15 mouse cellular contexts compared by ENCODE assay signal in the genomic region with DNA sequence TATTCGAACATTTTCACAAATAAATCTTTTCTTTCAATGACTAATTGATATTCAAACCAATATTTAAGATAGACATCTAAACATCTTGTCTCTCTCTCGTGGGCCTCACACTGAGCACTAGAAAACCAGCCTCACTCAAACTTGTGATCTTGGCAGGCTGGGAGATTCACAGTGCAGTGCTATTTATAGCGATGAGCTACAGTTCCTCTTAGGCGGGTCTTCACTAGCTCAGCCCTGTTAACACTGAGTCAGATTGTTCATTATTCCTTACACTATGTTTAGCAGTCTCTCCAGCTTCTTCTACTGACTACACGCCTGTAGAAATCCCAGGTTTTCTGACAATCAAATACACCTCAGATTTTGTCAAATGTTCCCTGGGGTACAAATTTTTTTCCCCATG.
DNase-seq lines count a peak whose midpoint lies in the region; ATAC-seq and TF ChIP-seq lines count a peak whose summit lies in the region.
"Had no signal": no experiment of that assay in that cellular context is flagged by ENCODE, and none has a peak within 500 bp of the region (broad histone marks: within the 10 kb centered on the region; RNA-seq: fewer than 3 reads in every experiment).

No protein-coding gene starts in this region.

- no peaks in the 10 kb centered on the region for H3K9me3 ChIP-seq in heart, embryonic 14.5 days (ENCODE audit: control insufficient read depth, low read length)
- H3K9me3 ChIP-seq in intestine, embryonic 16.5 days (ENCODE audit: control insufficient read depth, low read length) = no peaks in the 10 kb centered on the region
- H3K9me3 ChIP-seq: embryonic facial prominence, embryonic 12.5 days; megakaryocyte, embryonic 14.5 days had no signal

- TF ChIP-seq CTCF in cerebellum, adult 2 months (IDR thresholded peaks at IDR 0.05; ENCODE audit: borderline replicate concordance, insufficient read depth, low read depth, low read length) = no peak
- TF ChIP-seq CTCF in left cerebral cortex, adult 2 months (IDR thresholded peaks at IDR 0.05) = no peak
- no peak for TF ChIP-seq CTCF in brain, embryonic 14.5 days (IDR thresholded peaks at IDR 0.05; ENCODE audit: borderline replicate concordance, extremely low read depth, insufficient read depth, insufficient read length)

- intact Hi-C loops in left cerebral cortex, adult 2 months (cut with DNase I) = loop anchor here (5.0 kb wide), 1 partner anchor 60 kb away; no protein-coding TSS in a partner anchor

- peak; percentile 13 to 15 for DNase-seq in cerebellum, postnatal 10 days
- DNase-seq in cerebellum, adult 2 months = no peak
- no peak for DNase-seq in left cerebral cortex, adult 2 months (ENCODE audit: extremely low spot score in 1 of 2, low spot score in 2 of 2)
- DNase-seq in left cerebral cortex, adult 18-20 months (ENCODE audit: low spot score in 2 of 2) = no peak
- DNase-seq in brain, embryonic 14.5 days (ENCODE audit: low read depth) = peak; percentile 69
- DNase-seq: gastrocnemius, postnatal 10 days; kidney, postnatal 36 days; left cerebral cortex, postnatal 4 days; thymus, adult 18-20 months had no signal

- no peak overlapping the region for H3K4me3 ChIP-seq in cerebellum, adult 2 months (replicated peaks; ENCODE audit: insufficient read depth, low read depth, low read length)
- H3K4me3 ChIP-seq in left cerebral cortex, adult 2 months = no peak overlapping the region
- no peak overlapping the region for H3K4me3 ChIP-seq in heart, embryonic 14.5 days (ENCODE audit: control insufficient read depth in 1 of 2, insufficient read depth in 1 of 2, low read depth in 1 of 2, low read length in 2 of 2)
- no peak overlapping the region for H3K4me3 ChIP-seq in intestine, embryonic 16.5 days (ENCODE audit: low read length)
- H3K4me3 ChIP-seq: embryonic facial prominence, embryonic 12.5 days; megakaryocyte, embryonic 14.5 days had no signal

- H3K27me3 ChIP-seq in cerebellum, adult 2 months (ENCODE audit: control insufficient read depth, insufficient read depth, low read length) = no peaks in the 10 kb centered on the region
- H3K27me3 ChIP-seq in heart, embryonic 14.5 days (ENCODE audit: control insufficient read depth, insufficient read depth, low read length) = no peaks in the 10 kb centered on the region
- no peaks in the 10 kb centered on the region for H3K27me3 ChIP-seq in intestine, embryonic 16.5 days (replicated peaks; ENCODE audit: control insufficient read depth, insufficient read depth, low read length)
- H3K27me3 ChIP-seq: embryonic facial prominence, embryonic 12.5 days; megakaryocyte, embryonic 14.5 days had no signal

- H3K4me1 ChIP-seq in cerebellum, adult 2 months (ENCODE audit: control insufficient read depth, insufficient read depth, low read length) = no peaks in the 10 kb centered on the region
- 0 out of 4 replicates have a peak, but pooled peaks cover 0 to 5% of the 10 kb centered on the region in 2 experiments for H3K4me1 ChIP-seq in heart, embryonic 14.5 days (ENCODE audit: control insufficient read depth in 2 of 2, insufficient read depth in 2 of 2, low read length in 2 of 2)
- H3K4me1 ChIP-seq in intestine, embryonic 16.5 days (ENCODE audit: control insufficient read depth, insufficient read depth, low read length) = no peaks in the 10 kb centered on the region
- H3K4me1 ChIP-seq: embryonic facial prominence, embryonic 12.5 days; megakaryocyte, embryonic 14.5 days had no signal

- no peaks in the 10 kb centered on the region for H3K36me3 ChIP-seq in heart, embryonic 14.5 days (ENCODE audit: control insufficient read depth, insufficient read depth, low read length)
- no peaks in the 10 kb centered on the region for H3K36me3 ChIP-seq in intestine, embryonic 16.5 days (ENCODE audit: control insufficient read depth, insufficient read depth, low read length)
- H3K36me3 ChIP-seq: embryonic facial prominence, embryonic 12.5 days had no signal

- ATAC-seq in heart, embryonic 14.5 days (ENCODE audit: insufficient number of reproducible peaks, insufficient read depth, low FRiP score, low read depth) = peak; percentile 83; the same call in 1 of the 2 replicates
- no peak for ATAC-seq in erythroid progenitor cell, adult 5-6 weeks (replicated peaks; ENCODE audit: low FRiP score, poor library complexity, severe bottlenecking)
- ATAC-seq in intestine, embryonic 16.5 days = no peak
- ATAC-seq: inflammation-experienced regulatory T-cells, adult 6 months had no signal

- no peak overlapping the region for H3K9ac ChIP-seq in heart, embryonic 14.5 days (ENCODE audit: low read length)
- no peak overlapping the region for H3K9ac ChIP-seq in intestine, embryonic 16.5 days (ENCODE audit: low read depth, low read length)
- H3K9ac ChIP-seq: embryonic facial prominence, embryonic 12.5 days had no signal

- 18% methylated on average over 5 of the region's 5 CpGs for WGBS in cerebellum, adult 2 months
- 22% methylated on average over 5 of the region's 5 CpGs for WGBS in heart, embryonic 14.5 days
- WGBS in intestine, embryonic 16.5 days = 52% methylated on average over 5 of the region's 5 CpGs

- no peak overlapping the region for H3K27ac ChIP-seq in cerebellum, adult 2 months (ENCODE audit: insufficient read depth, low read length)
- peak overlapping the region; percentile 36; the same call in 1 of the 2 replicates for H3K27ac ChIP-seq in left cerebral cortex, adult 2 months
- peak overlapping the region; percentile 12 to 53; a peak in 2 of 4 replicates for H3K27ac ChIP-seq in heart, embryonic 14.5 days (replicated peaks in 1 of 2; ENCODE audit: control insufficient read depth in 1 of 2, insufficient read depth in 1 of 2, low read depth in 2 of 2, low read length in 2 of 2)
- no peak overlapping the region for H3K27ac ChIP-seq in intestine, embryonic 16.5 days (ENCODE audit: low read length)
- H3K27ac ChIP-seq: embryonic facial prominence, embryonic 12.5 days had no signal

- TF ChIP-seq POLR2A in cerebellum, adult 2 months (IDR thresholded peaks at IDR 0.05; ENCODE audit: borderline replicate concordance, insufficient read depth, low read length) = no peak
- no peak for TF ChIP-seq POLR2A in brain, embryonic 14.5 days (IDR thresholded peaks at IDR 0.05; ENCODE audit: borderline replicate concordance, extremely low read depth, insufficient read depth, insufficient read length, poor library complexity, severe bottlenecking)

- no peak overlapping the region for H3K4me2 ChIP-seq in heart, embryonic 14.5 days (ENCODE audit: low read length)
- no peak overlapping the region for H3K4me2 ChIP-seq in intestine, embryonic 16.5 days (ENCODE audit: low read depth, low read length)
- H3K4me2 ChIP-seq: embryonic facial prominence, embryonic 12.5 days had no signal

Comparison
In these comparisons a context has a peak if more than half of its experiments do, and no peak if none do; other contexts are left out.
1. DNase-seq: peak in cerebellum, postnatal 10 days (2 of 2) and brain, embryonic 14.5 days (single experiment); none in cerebellum, adult 2 months (0 of 2), left cerebral cortex, adult 2 months (0 of 2) and left cerebral cortex, adult 18-20 months (0 of 2).
2. H3K27ac ChIP-seq: peak in left cerebral cortex, adult 2 months (single experiment) and heart, embryonic 14.5 days (2 of 2); none in cerebellum, adult 2 months (single experiment) and intestine, embryonic 16.5 days (single experiment).